Mouse (Mus musculus): ENCODE measurements at regions not wholly inside any gene's neighbourhood (a gene's known extent, or its start where the extent isn't known, plus 50 kb on each side); places are given as distances from the start of the nearest gene placed in this dataset.

- DNase-seq (ENCODE audit: low read depth, low spot score), result no peak
Observed at GRCm38 (mm10) chr6:36058206-36058605, 329.7 kb upstream of the Chrm2 start.

- no peak for DNase-seq (ENCODE audit: low read depth, low spot score)
Observed at GRCm38 (mm10) chr6:36060411-36060810, 327.5 kb upstream of the Chrm2 start.

GRCm38 (mm10) chr6:36064919-36065318, 323.0 kb upstream of the Chrm2 start:
- no peak for DNase-seq (ENCODE audit: low read depth, low spot score)

- DNase-seq (ENCODE audit: low read depth, low spot score), result no peak
Observed at GRCm38 (mm10) chr6:36068690-36069089, 319.2 kb upstream of the Chrm2 start.

GRCm38 (mm10) chr6:36079559-36079958, 308.3 kb upstream of the Chrm2 start:
- DNase-seq (ENCODE audit: low read depth, low spot score), result no peak

GRCm38 (mm10) chr6:36093584-36093983, 294.3 kb upstream of the Chrm2 start:
- no peak for DNase-seq (ENCODE audit: low read depth, low spot score)

- no peak for DNase-seq (ENCODE audit: low read depth, low spot score)
Observed at GRCm38 (mm10) chr6:36094075-36094474, 293.8 kb upstream of the Chrm2 start.

GRCm38 (mm10) chr6:36097391-36097790, 290.5 kb upstream of the Chrm2 start:
- DNase-seq (ENCODE audit: low read depth, low spot score), result no peak

- DNase-seq (ENCODE audit: low read depth, low spot score), result no peak
Observed at GRCm38 (mm10) chr6:36098179-36098578, 289.7 kb upstream of the Chrm2 start.

GRCm38 (mm10) chr6:36108830-36109229, 279.1 kb upstream of the Chrm2 start:
- no peak for DNase-seq (ENCODE audit: low read depth, low spot score)

- DNase-seq (ENCODE audit: low read depth, low spot score), result no peak
Observed at GRCm38 (mm10) chr6:36137223-36137622, 250.7 kb upstream of the Chrm2 start.

GRCm38 (mm10) chr6:36147267-36147666, 240.6 kb upstream of the Chrm2 start:
- no peak for DNase-seq (ENCODE audit: low read depth, low spot score)

- DNase-seq (ENCODE audit: low read depth, low spot score), result no peak
Observed at GRCm38 (mm10) chr6:36174514-36174913, 213.4 kb upstream of the Chrm2 start.

GRCm38 (mm10) chr6:36175112-36175511, 212.8 kb upstream of the Chrm2 start:
- no peak for DNase-seq (ENCODE audit: low read depth, low spot score)

GRCm38 (mm10) chr6:36179895-36180294, 208.0 kb upstream of the Chrm2 start:
- DNase-seq (ENCODE audit: low read depth, low spot score), result no peak

- DNase-seq (ENCODE audit: low read depth, low spot score), result no peak
Observed at GRCm38 (mm10) chr6:36182698-36183097, 205.2 kb upstream of the Chrm2 start.

GRCm38 (mm10) chr6:36206666-36207065, 181.2 kb upstream of the Chrm2 start:
- DNase-seq (ENCODE audit: low read depth, low spot score), result no peak

GRCm38 (mm10) chr6:36221308-36221707, 166.6 kb upstream of the Chrm2 start:
- no peak for DNase-seq (ENCODE audit: low read depth, low spot score)

- DNase-seq (ENCODE audit: low read depth, low spot score), result no peak
Observed at GRCm38 (mm10) chr6:36234438-36234837, 153.4 kb upstream of the Chrm2 start.

- DNase-seq (ENCODE audit: low read depth, low spot score), result no peak
Observed at GRCm38 (mm10) chr6:36247027-36247426, 140.9 kb upstream of the Chrm2 start.

GRCm38 (mm10) chr6:36248219-36248618, 139.7 kb upstream of the Chrm2 start:
- DNase-seq (ENCODE audit: low read depth, low spot score), result no peak

- peak; percentile 25 for DNase-seq (ENCODE audit: low read depth, low spot score)
Observed at GRCm38 (mm10) chr6:36249047-36249446, 138.8 kb upstream of the Chrm2 start.

GRCm38 (mm10) chr6:36266717-36267402, 121.0 kb upstream of the Chrm2 start:
- no peak for DNase-seq (ENCODE audit: low read depth, low spot score)

GRCm38 (mm10) chr6:36286664-36287063, 101.2 kb upstream of the Chrm2 start:
- no peak for DNase-seq (ENCODE audit: low read depth, low spot score)

Measured in retina, postnatal 7 days (tissue).